Mouse (Mus musculus): ENCODE measurements at regions not wholly inside any gene's neighbourhood (a gene's known extent, or its start where the extent isn't known, plus 50 kb on each side); places are given as distances from the start of the nearest gene placed in this dataset.
A peak's percentile ranks its signal among the peaks of the same experiment; 100 is the strongest.

- 41% methylated on average over 2 of the region's 2 CpGs for WGBS
These were observed 54.9 kb upstream of the Basp1 start for GRCm38 (mm10) chr15:25468478-25468877.

GRCm38 (mm10) chr15:25469185-25469845 lies 55.8 kb upstream of the Basp1 start:
- Histone ChIP-seq H3K4me3 (ENCODE audit: low read depth, low read length) (no peak overlapping the region), H3K9me3 (replicated peaks; ENCODE audit: control insufficient read depth, low read length) (no peaks in the 10 kb centered on the region), H3K27ac (replicated peaks; ENCODE audit: low read depth, low read length) (no peak overlapping the region), H3K27me3 (ENCODE audit: control insufficient read depth, insufficient read depth, low read length) (no peaks in the 10 kb centered on the region), H3K36me3 (replicated peaks; ENCODE audit: control insufficient read depth, insufficient read depth, low read depth, low read length) (no peaks in the 10 kb centered on the region), H3K4me2 (ENCODE audit: low read depth, low read length) (no peak overlapping the region), H3K4me1 (ENCODE audit: control insufficient read depth, insufficient read depth, low read length) (no peaks in the 10 kb centered on the region), H3K9ac (replicated peaks; ENCODE audit: low read length) (no peak overlapping the region)
- DNase-seq (ENCODE audit: low spot score) = no peak
- no peak for ATAC-seq (replicated peaks; ENCODE audit: insufficient number of reproducible peaks, low FRiP score, low TSS enrichment, low read depth)
- WGBS = 68% methylated on average over 16 of the region's 16 CpGs

More at GRCm38 (mm10) chr15:25468478-25468877, 54.9 kb upstream of the Basp1 start:
- H3K27ac ChIP-seq (replicated peaks; ENCODE audit: low read depth, low read length) = no peak overlapping the region
- no peak overlapping the region for H3K4me3 ChIP-seq (ENCODE audit: low read depth, low read length)
- H3K9ac ChIP-seq (replicated peaks; ENCODE audit: low read length) = no peak overlapping the region
- H3K36me3 ChIP-seq (replicated peaks; ENCODE audit: control insufficient read depth, insufficient read depth, low read depth, low read length) = no peaks in the 10 kb centered on the region
- no peaks in the 10 kb centered on the region for H3K27me3 ChIP-seq (ENCODE audit: control insufficient read depth, insufficient read depth, low read length)
- H3K9me3 ChIP-seq (replicated peaks; ENCODE audit: control insufficient read depth, low read length) = no peaks in the 10 kb centered on the region
- DNase-seq (ENCODE audit: low spot score) (peak; percentile 54), ATAC-seq (replicated peaks; ENCODE audit: insufficient number of reproducible peaks, low FRiP score, low TSS enrichment, low read depth) (no peak)
- H3K4me1 ChIP-seq (ENCODE audit: control insufficient read depth, insufficient read depth, low read length) = no peaks in the 10 kb centered on the region
- H3K4me2 ChIP-seq (ENCODE audit: low read depth, low read length) = no peak overlapping the region

- DNase-seq (ENCODE audit: low spot score) (no peak), ATAC-seq (replicated peaks; ENCODE audit: insufficient number of reproducible peaks, low FRiP score, low TSS enrichment, low read depth) (no peak)
- Histone ChIP-seq H3K9me3 (replicated peaks; ENCODE audit: control insufficient read depth, low read length) (no peaks in the 10 kb centered on the region), H3K9ac (replicated peaks; ENCODE audit: low read length) (no peak overlapping the region), H3K4me2 (ENCODE audit: low read depth, low read length) (no peak overlapping the region), H3K27ac (replicated peaks; ENCODE audit: low read depth, low read length) (no peak overlapping the region), H3K4me1 (ENCODE audit: control insufficient read depth, insufficient read depth, low read length) (no peaks in the 10 kb centered on the region), H3K27me3 (ENCODE audit: control insufficient read depth, insufficient read depth, low read length) (no peaks in the 10 kb centered on the region), H3K4me3 (ENCODE audit: low read depth, low read length) (no peak overlapping the region), H3K36me3 (replicated peaks; ENCODE audit: control insufficient read depth, insufficient read depth, low read depth, low read length) (no peaks in the 10 kb centered on the region)
- 83% methylated on average over 5 of the region's 5 CpGs for WGBS
These were observed 57.8 kb upstream of the Basp1 start for GRCm38 (mm10) chr15:25471331-25471730.

GRCm38 (mm10) chr15:25473201-25473710 lies 59.7 kb upstream of the Basp1 start:
- DNase-seq (ENCODE audit: low spot score) (no peak), ATAC-seq (replicated peaks; ENCODE audit: insufficient number of reproducible peaks, low FRiP score, low TSS enrichment, low read depth) (no peak)
- WGBS = 94% methylated on average over 3 of the region's 3 CpGs
- H3K9ac ChIP-seq (replicated peaks; ENCODE audit: low read length) = no peak overlapping the region
- H3K4me1 ChIP-seq (ENCODE audit: control insufficient read depth, insufficient read depth, low read length) = no peaks in the 10 kb centered on the region
- H3K4me2 ChIP-seq (ENCODE audit: low read depth, low read length) = no peak overlapping the region
- no peaks in the 10 kb centered on the region for H3K36me3 ChIP-seq (replicated peaks; ENCODE audit: control insufficient read depth, insufficient read depth, low read depth, low read length)
- no peaks in the 10 kb centered on the region for H3K9me3 ChIP-seq (replicated peaks; ENCODE audit: control insufficient read depth, low read length)
- no peak overlapping the region for H3K4me3 ChIP-seq (ENCODE audit: low read depth, low read length)
- no peak overlapping the region for H3K27ac ChIP-seq (replicated peaks; ENCODE audit: low read depth, low read length)
- no peaks in the 10 kb centered on the region for H3K27me3 ChIP-seq (ENCODE audit: control insufficient read depth, insufficient read depth, low read length)

- Histone ChIP-seq H3K9me3 (replicated peaks; ENCODE audit: control insufficient read depth, low read length) (no peaks in the 10 kb centered on the region), H3K36me3 (replicated peaks; ENCODE audit: control insufficient read depth, insufficient read depth, low read depth, low read length) (no peaks in the 10 kb centered on the region), H3K4me3 (ENCODE audit: low read depth, low read length) (no peak overlapping the region), H3K27me3 (ENCODE audit: control insufficient read depth, insufficient read depth, low read length) (no peaks in the 10 kb centered on the region), H3K9ac (replicated peaks; ENCODE audit: low read length) (no peak overlapping the region), H3K4me1 (ENCODE audit: control insufficient read depth, insufficient read depth, low read length) (no peaks in the 10 kb centered on the region), H3K4me2 (ENCODE audit: low read depth, low read length) (no peak overlapping the region), H3K27ac (replicated peaks; ENCODE audit: low read depth, low read length) (no peak overlapping the region)
- no peak for ATAC-seq (replicated peaks; ENCODE audit: insufficient number of reproducible peaks, low FRiP score, low TSS enrichment, low read depth)
- 84% methylated on average over 3 of the region's 3 CpGs for WGBS
- no peak for DNase-seq (ENCODE audit: low spot score)
These were observed 60.5 kb upstream of the Basp1 start for GRCm38 (mm10) chr15:25474096-25474495.

GRCm38 (mm10) chr15:25482586-25482985 lies 69.0 kb upstream of the Basp1 start:
- H3K4me3 ChIP-seq (ENCODE audit: low read depth, low read length) = no peak overlapping the region
- H3K27ac ChIP-seq (replicated peaks; ENCODE audit: low read depth, low read length) = no peak overlapping the region
- H3K27me3 ChIP-seq (ENCODE audit: control insufficient read depth, insufficient read depth, low read length) = no peaks in the 10 kb centered on the region
- no peak overlapping the region for H3K4me2 ChIP-seq (ENCODE audit: low read depth, low read length)
- ATAC-seq (replicated peaks; ENCODE audit: insufficient number of reproducible peaks, low FRiP score, low TSS enrichment, low read depth) = no peak
- H3K4me1 ChIP-seq (ENCODE audit: control insufficient read depth, insufficient read depth, low read length) = no peaks in the 10 kb centered on the region
- DNase-seq (ENCODE audit: low spot score) = no peak
- no peak overlapping the region for H3K9ac ChIP-seq (replicated peaks; ENCODE audit: low read length)
- no peaks in the 10 kb centered on the region for H3K9me3 ChIP-seq (replicated peaks; ENCODE audit: control insufficient read depth, low read length)
- H3K36me3 ChIP-seq (replicated peaks; ENCODE audit: control insufficient read depth, insufficient read depth, low read depth, low read length) = no peaks in the 10 kb centered on the region
- WGBS = 64% methylated on average over 3 of the region's 3 CpGs

- 52% methylated on average over 9 of the region's 9 CpGs for WGBS
- DNase-seq (ENCODE audit: low spot score) = no peak
These were observed 71.8 kb upstream of the Basp1 start for GRCm38 (mm10) chr15:25485372-25485771.

GRCm38 (mm10) chr15:25486158-25486557 lies 72.6 kb upstream of the Basp1 start:
- Histone ChIP-seq H3K4me1 (ENCODE audit: control insufficient read depth, insufficient read depth, low read length) (no peaks in the 10 kb centered on the region), H3K9ac (replicated peaks; ENCODE audit: low read length) (no peak overlapping the region), H3K4me2 (ENCODE audit: low read depth, low read length) (no peak overlapping the region), H3K36me3 (replicated peaks; ENCODE audit: control insufficient read depth, insufficient read depth, low read depth, low read length) (no peaks in the 10 kb centered on the region), H3K27ac (replicated peaks; ENCODE audit: low read depth, low read length) (no peak overlapping the region), H3K27me3 (ENCODE audit: control insufficient read depth, insufficient read depth, low read length) (no peaks in the 10 kb centered on the region), H3K4me3 (ENCODE audit: low read depth, low read length) (no peak overlapping the region), H3K9me3 (replicated peaks; ENCODE audit: control insufficient read depth, low read length) (no peaks in the 10 kb centered on the region)
- no peak for ATAC-seq (replicated peaks; ENCODE audit: insufficient number of reproducible peaks, low FRiP score, low TSS enrichment, low read depth)
- peak; percentile 65 for DNase-seq (ENCODE audit: low spot score)
- 80% methylated on average over 7 of the region's 7 CpGs for WGBS

More at GRCm38 (mm10) chr15:25485372-25485771, 71.8 kb upstream of the Basp1 start:
- H3K4me1 ChIP-seq (ENCODE audit: control insufficient read depth, insufficient read depth, low read length) = no peaks in the 10 kb centered on the region
- H3K27me3 ChIP-seq (ENCODE audit: control insufficient read depth, insufficient read depth, low read length) = no peaks in the 10 kb centered on the region
- ATAC-seq (replicated peaks; ENCODE audit: insufficient number of reproducible peaks, low FRiP score, low TSS enrichment, low read depth) = no peak
- H3K9me3 ChIP-seq (replicated peaks; ENCODE audit: control insufficient read depth, low read length) = no peaks in the 10 kb centered on the region
- H3K9ac ChIP-seq (replicated peaks; ENCODE audit: low read length) = no peak overlapping the region
- no peak overlapping the region for H3K4me3 ChIP-seq (ENCODE audit: low read depth, low read length)
- no peaks in the 10 kb centered on the region for H3K36me3 ChIP-seq (replicated peaks; ENCODE audit: control insufficient read depth, insufficient read depth, low read depth, low read length)
- H3K27ac ChIP-seq (replicated peaks; ENCODE audit: low read depth, low read length) = no peak overlapping the region
- no peak overlapping the region for H3K4me2 ChIP-seq (ENCODE audit: low read depth, low read length)

Measured in embryonic facial prominence, embryonic 11.5 days (tissue).